8 mouse cellular contexts compared by ENCODE assay signal in the genomic region with DNA sequence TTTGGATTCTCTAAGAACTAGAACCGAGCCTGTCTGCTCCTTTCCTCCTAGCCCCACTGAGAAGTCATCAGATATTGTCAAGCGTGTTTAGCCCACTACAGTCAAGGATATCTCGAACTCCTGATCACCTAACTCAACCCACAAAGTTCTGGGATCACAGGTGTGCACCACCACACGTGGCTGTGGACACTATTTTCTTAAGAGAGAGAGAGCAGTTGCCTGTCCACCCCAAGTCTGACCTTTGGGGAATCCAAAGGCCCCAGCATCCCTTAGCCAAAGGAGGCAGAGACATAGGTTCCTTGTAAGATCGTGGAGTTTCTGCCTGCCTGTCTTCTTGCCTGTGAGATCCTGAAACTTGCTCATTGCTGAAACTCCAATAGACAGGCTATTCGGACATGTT. TPM values are rescaled to one million over a fixed set of nuclear protein-coding genes. Genes with fewer than 3 reads are reported as not detected.
A peak's percentile ranks its signal among the peaks of the same experiment; 100 is the strongest.
DNase-seq lines count a peak whose midpoint lies in the region; ATAC-seq lines count a peak whose summit lies in the region.

No protein-coding gene starts in this region.

- peaks cover 5% of the 10 kb centered on the region for H3K4me1 ChIP-seq in lung, embryonic 16.5 days (replicated peaks; ENCODE audit: control insufficient read depth, insufficient read depth, low read length)
- H3K4me1 ChIP-seq in forebrain, embryonic 13.5 days, result peaks cover 20% of the 10 kb centered on the region
- H3K4me1 ChIP-seq in limb, embryonic 13.5 days, result peaks cover 21% of the 10 kb centered on the region

- no peaks in the 10 kb centered on the region for H3K27me3 ChIP-seq in lung, embryonic 16.5 days (ENCODE audit: control insufficient read depth, insufficient read depth, low read depth, low read length)
- H3K27me3 ChIP-seq in forebrain, embryonic 13.5 days, result no peaks in the 10 kb centered on the region; the same call in 1 of the 2 replicates
- no peaks in the 10 kb centered on the region; the same call in 1 of the 2 replicates for H3K27me3 ChIP-seq in limb, embryonic 13.5 days

- H3K36me3 ChIP-seq in lung, embryonic 16.5 days (ENCODE audit: control insufficient read depth, insufficient read depth, low read length), result peaks cover 22% of the 10 kb centered on the region
- H3K36me3 ChIP-seq in forebrain, embryonic 13.5 days (ENCODE audit: poor library complexity, severe bottlenecking), result peaks cover 31% of the 10 kb centered on the region
- peaks cover 26% of the 10 kb centered on the region for H3K36me3 ChIP-seq in limb, embryonic 13.5 days

- ATAC-seq in lung, embryonic 16.5 days (ENCODE audit: low read depth), result no peak
- ATAC-seq in forebrain, embryonic 13.5 days, result peak; percentile 4
- ATAC-seq in limb, embryonic 13.5 days (ENCODE audit: low FRiP score, low read depth), result no peak

- WGBS in lung, embryonic 16.5 days, result 22% methylated on average over 6 of the region's 6 CpGs
- 20% methylated on average over 6 of the region's 6 CpGs for WGBS in forebrain, embryonic 13.5 days
- WGBS in limb, embryonic 13.5 days, result 28% methylated on average over 6 of the region's 6 CpGs

- H3K4me3 ChIP-seq in lung, embryonic 16.5 days (ENCODE audit: low read length), result peak overlapping the region; percentile 97
- H3K4me3 ChIP-seq in forebrain, embryonic 13.5 days, result peak overlapping the region; percentile 95
- H3K4me3 ChIP-seq in limb, embryonic 13.5 days, result peak overlapping the region; percentile 95

- no peak for DNase-seq in lung, postnatal 25 days (ENCODE audit: low spot score)
- peak; percentile 37 for DNase-seq in retina, embryonic 14.5 days (ENCODE audit: low spot score)
- no peak for DNase-seq in right cerebral cortex, postnatal 36 days (ENCODE audit: low spot score in 2 of 2)
- DNase-seq in gastrocnemius, postnatal 10 days, result no peak
- no peak for DNase-seq in kidney, postnatal 14 days

- H3K27ac ChIP-seq in lung, embryonic 16.5 days (ENCODE audit: low read length), result peak overlapping the region; percentile 45; the same call in 1 of the 2 replicates
- H3K27ac ChIP-seq in forebrain, embryonic 13.5 days, result peak overlapping the region; percentile 54; the same call in 1 of the 2 replicates
- no peak overlapping the region for H3K27ac ChIP-seq in limb, embryonic 13.5 days

- H3K9me3 ChIP-seq in lung, embryonic 16.5 days (ENCODE audit: control insufficient read depth, low read length), result no peaks in the 10 kb centered on the region
- H3K9me3 ChIP-seq in forebrain, embryonic 13.5 days (replicated peaks), result no peaks in the 10 kb centered on the region
- H3K9me3 ChIP-seq in limb, embryonic 13.5 days, result no peaks in the 10 kb centered on the region

- peak overlapping the region; percentile 73 for H3K9ac ChIP-seq in lung, embryonic 16.5 days (ENCODE audit: low read length)
- H3K9ac ChIP-seq in forebrain, embryonic 13.5 days, result peak overlapping the region; percentile 61
- peak overlapping the region; percentile 65 for H3K9ac ChIP-seq in limb, embryonic 13.5 days

- peak overlapping the region; percentile 82 for H3K4me2 ChIP-seq in lung, embryonic 16.5 days (ENCODE audit: low read depth, low read length)
- peak overlapping the region; percentile 62 for H3K4me2 ChIP-seq in forebrain, embryonic 13.5 days
- peak overlapping the region; percentile 90 for H3K4me2 ChIP-seq in limb, embryonic 13.5 days (replicated peaks)

RNA-seq across cellular contexts. Expression of a gene that starts 0.6 kb away (rescaled TPM):
- polyA plus RNA-seq in lung, embryonic 16.5 days (2015; fragmentation: Nextera tagmentation; extraction: Ambion mirVana), result 449 and 553 TPM in 2 replicates
- polyA plus RNA-seq in forebrain, embryonic 13.5 days (2015; fragmentation: Nextera tagmentation; extraction: Ambion mirVana), result 419 and 458 TPM in 2 replicates
- polyA plus RNA-seq in limb, embryonic 13.5 days (2015; fragmentation: Nextera tagmentation; extraction: Ambion mirVana), result 514 and 521 TPM in 2 replicates
- 100 to 1,000 TPM; 882 to 915 TPM for total RNA-seq in gastrocnemius, postnatal 10 days (2021)
